37 mouse cellular contexts compared by ENCODE assay signal in the genomic region with DNA sequence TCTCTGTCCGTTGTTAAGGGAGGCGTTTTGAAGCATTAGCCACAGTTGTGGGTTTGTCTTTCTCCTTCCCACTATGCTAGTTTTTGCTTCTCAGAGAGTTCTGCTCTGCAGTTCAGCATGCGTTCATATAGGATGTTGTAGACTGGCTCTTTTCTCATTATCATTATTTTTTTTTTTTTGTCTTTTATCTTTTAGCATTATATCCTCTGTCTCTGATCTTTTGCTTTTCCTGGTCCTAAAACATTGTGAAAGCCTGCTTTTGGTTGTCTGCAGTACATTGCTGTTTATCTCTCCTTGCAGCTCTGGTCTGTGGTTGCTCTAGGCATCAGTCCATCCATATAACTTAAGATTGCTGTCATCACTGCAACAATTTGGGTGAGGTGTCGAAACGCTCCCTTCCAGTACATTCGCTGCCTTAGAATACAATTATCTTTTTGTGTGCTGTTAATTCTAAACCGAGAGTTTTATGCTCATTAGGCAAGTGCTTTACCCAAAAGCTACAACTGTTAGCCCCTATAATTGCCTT. TPM values are rescaled to one million over a fixed set of nuclear protein-coding genes. Genes with fewer than 3 reads are reported as not detected.
DNase-seq lines count a peak whose midpoint lies in the region; ATAC-seq and TF ChIP-seq lines count a peak whose summit lies in the region.
"Had no signal": no experiment of that assay in that cellular context is flagged by ENCODE, and none has a peak within 500 bp of the region (broad histone marks: within the 10 kb centered on the region; RNA-seq: fewer than 3 reads in every experiment).

No protein-coding gene starts in this region.

- peak overlapping the region; percentile 23; the same call in 1 of the 2 replicates for H3K27ac ChIP-seq in layer of hippocampus, adult 2 months
- H3K27ac ChIP-seq in liver, embryonic 12.5 days = peak overlapping the region; percentile 36; the same call in 1 of the 2 replicates
- H3K27ac ChIP-seq in liver, postnatal 0 days (ENCODE audit: low read depth) = no peak overlapping the region
- H3K27ac ChIP-seq: embryonic facial prominence, embryonic 10.5 days; embryonic facial prominence, embryonic 15.5 days; forebrain, embryonic 13.5 days; heart, embryonic 10.5 days; hindbrain, embryonic 12.5 days; hindbrain, postnatal 0 days; intestine, embryonic 15.5 days; limb, embryonic 10.5 days; limb, embryonic 15.5 days; lung, embryonic 15.5 days; midbrain, embryonic 15.5 days; neural tube, embryonic 15.5 days; stomach, embryonic 15.5 days had no signal

- no peak overlapping the region for H3K4me3 ChIP-seq in layer of hippocampus, adult 2 months
- no peak overlapping the region for H3K4me3 ChIP-seq in liver, embryonic 12.5 days
- H3K4me3 ChIP-seq in liver, postnatal 0 days (ENCODE audit: low read depth, low read length) = no peak overlapping the region
- H3K4me3 ChIP-seq: embryonic facial prominence, embryonic 10.5 days; embryonic facial prominence, embryonic 15.5 days; forebrain, embryonic 13.5 days; heart, embryonic 10.5 days; hindbrain, embryonic 12.5 days; intestine, embryonic 15.5 days; limb, embryonic 10.5 days; limb, embryonic 15.5 days; lung, embryonic 15.5 days; midbrain, embryonic 15.5 days; neural tube, embryonic 15.5 days; stomach, embryonic 15.5 days had no signal

- no peak for TF ChIP-seq CTCF in layer of hippocampus, adult 2 months (conservative IDR thresholded peaks at IDR 0.05)
- no peak for TF ChIP-seq CTCF in liver, postnatal 0 days (IDR thresholded peaks at IDR 0.05; ENCODE audit: low read depth)

- no peaks in the 10 kb centered on the region for H3K36me3 ChIP-seq in liver, embryonic 12.5 days
- no peaks in the 10 kb centered on the region for H3K36me3 ChIP-seq in liver, postnatal 0 days (replicated peaks; ENCODE audit: insufficient read depth, low read length)
- H3K36me3 ChIP-seq: embryonic facial prominence, embryonic 10.5 days; embryonic facial prominence, embryonic 15.5 days; heart, embryonic 10.5 days; hindbrain, embryonic 12.5 days; intestine, embryonic 15.5 days; limb, embryonic 10.5 days; limb, embryonic 15.5 days; lung, embryonic 15.5 days; midbrain, embryonic 15.5 days; neural tube, embryonic 15.5 days; stomach, embryonic 15.5 days had no signal

- 20% methylated on average over 7 of the region's 7 CpGs for WGBS in liver, embryonic 12.5 days (ENCODE audit: insufficient replicate concordance)
- 52% methylated on average over 7 of the region's 7 CpGs for WGBS in liver, postnatal 0 days (ENCODE audit: insufficient replicate concordance)

- H3K9ac ChIP-seq in liver, embryonic 12.5 days = no peak overlapping the region
- H3K9ac ChIP-seq in liver, postnatal 0 days (replicated peaks) = no peak overlapping the region
- H3K9ac ChIP-seq: embryonic facial prominence, embryonic 15.5 days; forebrain, embryonic 13.5 days; hindbrain, embryonic 12.5 days; intestine, embryonic 15.5 days; limb, embryonic 15.5 days; lung, embryonic 15.5 days; midbrain, embryonic 15.5 days; neural tube, embryonic 15.5 days; stomach, embryonic 15.5 days had no signal

- no peaks in the 10 kb centered on the region for H3K27me3 ChIP-seq in liver, embryonic 12.5 days (replicated peaks)
- H3K27me3 ChIP-seq in liver, postnatal 0 days (ENCODE audit: insufficient read depth, low read length) = no peaks in the 10 kb centered on the region
- H3K27me3 ChIP-seq: embryonic facial prominence, embryonic 15.5 days; forebrain, embryonic 13.5 days; hindbrain, embryonic 12.5 days; intestine, embryonic 15.5 days; limb, embryonic 15.5 days; lung, embryonic 15.5 days; midbrain, embryonic 15.5 days; neural tube, embryonic 15.5 days; stomach, embryonic 15.5 days had no signal

- TF ChIP-seq EP300 in liver, postnatal 0 days (IDR thresholded peaks at IDR 0.05; ENCODE audit: low read depth) = peak; percentile 48; the same call in 1 of the 2 replicates

- H3K4me2 ChIP-seq in liver, embryonic 12.5 days = 0 out of 2 replicates have a peak overlapping the region, but pooled peaks have one; percentile 15
- no peak overlapping the region for H3K4me2 ChIP-seq in liver, postnatal 0 days (ENCODE audit: low read depth, low read length)
- H3K4me2 ChIP-seq: embryonic facial prominence, embryonic 15.5 days; forebrain, embryonic 13.5 days; hindbrain, embryonic 12.5 days; intestine, embryonic 15.5 days; limb, embryonic 15.5 days; lung, embryonic 15.5 days; midbrain, embryonic 15.5 days; neural tube, embryonic 15.5 days; stomach, embryonic 15.5 days had no signal

- H3K4me1 ChIP-seq in liver, embryonic 12.5 days = peaks cover 10% of the 10 kb centered on the region
- no peaks in the 10 kb centered on the region for H3K4me1 ChIP-seq in liver, postnatal 0 days (ENCODE audit: insufficient read depth)
- H3K4me1 ChIP-seq: embryonic facial prominence, embryonic 10.5 days; embryonic facial prominence, embryonic 15.5 days; forebrain, embryonic 13.5 days; heart, embryonic 10.5 days; hindbrain, embryonic 12.5 days; intestine, embryonic 15.5 days; limb, embryonic 15.5 days; lung, embryonic 15.5 days; midbrain, embryonic 15.5 days; neural tube, embryonic 15.5 days; stomach, embryonic 15.5 days had no signal

- no peaks in the 10 kb centered on the region for H3K9me3 ChIP-seq in liver, embryonic 12.5 days (replicated peaks)
- H3K9me3 ChIP-seq in liver, postnatal 0 days (ENCODE audit: low read length) = no peaks in the 10 kb centered on the region
- H3K9me3 ChIP-seq: embryonic facial prominence, embryonic 15.5 days; forebrain, embryonic 13.5 days; heart, embryonic 10.5 days; hindbrain, embryonic 12.5 days; intestine, embryonic 15.5 days; limb, embryonic 10.5 days; limb, embryonic 15.5 days; lung, embryonic 15.5 days; midbrain, embryonic 15.5 days; neural tube, embryonic 15.5 days; stomach, embryonic 15.5 days had no signal

- DNase-seq in layer of hippocampus, adult 2 months (ENCODE audit: low spot score in 2 of 2) = no peak
- DNase-seq in layer of hippocampus, postnatal 25 days (ENCODE audit: extremely low spot score in 1 of 2, low spot score in 1 of 2) = no peak
- peak; percentile 80 for DNase-seq in MEL-GATA-1-ER (ENCODE audit: extremely low read depth, low read depth)
- DNase-seq in liver, postnatal 0 days = no peak
- no peak for DNase-seq in gastrocnemius, adult 18-20 months (ENCODE audit: low spot score)
- no peak for DNase-seq in heart, adult 11 months
- DNase-seq in urinary bladder, postnatal 25 days (ENCODE audit: low spot score) = no peak
- DNase-seq: adrenal gland, postnatal 25 days; cerebellum, adult 18-20 months; cerebellum, postnatal 14 days; gastrocnemius, postnatal 10 days; heart, postnatal 36 days; kidney, adult 2 months; kidney, postnatal 36 days; retina, postnatal 1 day; right cerebral cortex, postnatal 25 days; thymus, postnatal 14 days had no signal

- ATAC-seq in liver, embryonic 12.5 days = peak; percentile 65; the same call in 1 of the 2 replicates
- no peak for ATAC-seq in liver, postnatal 0 days
- ATAC-seq: CD4-positive, CD25-positive, alpha-beta regulatory T cell, adult 4 months; forebrain, embryonic 13.5 days; hindbrain, postnatal 0 days; intestine, embryonic 15.5 days; midbrain, embryonic 15.5 days; Patski had no signal

RNA-seq across cellular contexts. Expression of a gene that starts 11.9 kb away (rescaled TPM):
- total RNA-seq in layer of hippocampus, adult 2 months (2021) = not detected
- not detected for total RNA-seq in layer of hippocampus, postnatal 25 days (2021)
- 1.0 TPM in 1 of 2 replicates, not detected in the other for polyA plus RNA-seq in liver, embryonic 12.5 days (2016; fragmentation: Nextera tagmentation; extraction: Ambion mirVana)
- 0.90 TPM in 1 of 2 replicates, not detected in the other for polyA plus RNA-seq in liver, postnatal 0 days (2015; fragmentation: Nextera tagmentation; extraction: Ambion mirVana)
- total RNA-seq in gastrocnemius, adult 18-20 months (2021) = 1 to 10 TPM in 1 of 2 experiments, not detected in 1; 1.1 TPM
- total RNA-seq: adrenal gland, postnatal 25 days; gastrocnemius, postnatal 10 days; hindbrain, postnatal 0 days; left cerebral cortex, postnatal 10 days had no signal
- polyA plus RNA-seq: brain, embryonic 14.5 days; gonadal fat pad, adult 2 months; hindbrain, embryonic 12.5 days; kidney, adult 2 months; Patski; urinary bladder, adult 2 months had no signal

RNA-seq across cellular contexts. Expression of a gene that starts 18.8 kb away (rescaled TPM):
- total RNA-seq in layer of hippocampus, adult 2 months (2021) = 10 to 100 TPM; 38.3 to 40.7 TPM
- total RNA-seq in layer of hippocampus, postnatal 25 days (2021) = 10 to 100 TPM; 26.4 to 39.0 TPM
- 43.6 and 43.9 TPM in 2 replicates for polyA plus RNA-seq in liver, embryonic 12.5 days (2016; fragmentation: Nextera tagmentation; extraction: Ambion mirVana)
- polyA plus RNA-seq in liver, postnatal 0 days (2015; fragmentation: Nextera tagmentation; extraction: Ambion mirVana) = 12.8 and 14.1 TPM in 2 replicates
- 1 to 10 TPM; 3.4 to 4.8 TPM for total RNA-seq in gastrocnemius, adult 18-20 months (2021)

Comparison
In these comparisons a context has a peak if more than half of its experiments do, and no peak if none do; other contexts are left out.
1. RNA of a gene that starts 18.8 kb away (total RNA-seq): 38.3 to 40.7 TPM in layer of hippocampus, adult 2 months and 26.4 to 39.0 TPM in layer of hippocampus, postnatal 25 days; 3.4 to 4.8 TPM in gastrocnemius, adult 18-20 months; every median in the first group is over 4 times any median in the second.